Mouse (Mus musculus): ENCODE results near the gene Ddost. TPM values are rescaled to one million over a fixed set of nuclear protein-coding genes. Genes with fewer than 3 reads are reported as not detected.

The Ddost gene
- polyA plus RNA-seq, 1 experiment from 2014 or later, result 217 TPM

GRCm38 (mm10) chr4:138342048-138342447, 37.5 kb downstream of the Ddost start:
- 66% methylated on average over 7 of the region's 7 CpGs for WGBS

GRCm38 (mm10) chr4:138342778-138343177, 38.2 kb downstream of the Ddost start:
- no peak overlapping the region for H3K4me2 ChIP-seq
- H3K36me3 ChIP-seq, result no peaks in the 10 kb centered on the region
- H3K27me3 ChIP-seq (replicated peaks), result no peaks in the 10 kb centered on the region
- WGBS, result 86% methylated on average over 6 of the region's 6 CpGs
- no peak for ATAC-seq (ENCODE audit: low FRiP score)
- no peaks in the 10 kb centered on the region for H3K9me3 ChIP-seq (replicated peaks)
- no peak overlapping the region for H3K9ac ChIP-seq (replicated peaks)
- H3K4me3 ChIP-seq (replicated peaks), result no peak overlapping the region
- no peak overlapping the region for H3K27ac ChIP-seq (replicated peaks)
- H3K4me1 ChIP-seq, result peaks cover 9% of the 10 kb centered on the region

More at GRCm38 (mm10) chr4:138342048-138342447, 37.5 kb downstream of the Ddost start:
- no peak for ATAC-seq (ENCODE audit: low FRiP score)
- Histone ChIP-seq H3K4me2 (no peak overlapping the region), H3K27ac (replicated peaks) (no peak overlapping the region), H3K27me3 (replicated peaks) (no peaks in the 10 kb centered on the region), H3K9me3 (replicated peaks) (no peaks in the 10 kb centered on the region), H3K4me3 (replicated peaks) (no peak overlapping the region), H3K4me1 (peaks cover 9% of the 10 kb centered on the region), H3K9ac (replicated peaks) (no peak overlapping the region), H3K36me3 (no peaks in the 10 kb centered on the region)

GRCm38 (mm10) chr4:138343341-138343837, 38.9 kb downstream of the Ddost start:
- whole genome bisulfite sequencing, result 40% methylated on average over 10 of the region's 10 CpGs
- no peak overlapping the region; the same call in 1 of the 2 replicates for H3K27ac ChIP-seq (replicated peaks)

DNA sequence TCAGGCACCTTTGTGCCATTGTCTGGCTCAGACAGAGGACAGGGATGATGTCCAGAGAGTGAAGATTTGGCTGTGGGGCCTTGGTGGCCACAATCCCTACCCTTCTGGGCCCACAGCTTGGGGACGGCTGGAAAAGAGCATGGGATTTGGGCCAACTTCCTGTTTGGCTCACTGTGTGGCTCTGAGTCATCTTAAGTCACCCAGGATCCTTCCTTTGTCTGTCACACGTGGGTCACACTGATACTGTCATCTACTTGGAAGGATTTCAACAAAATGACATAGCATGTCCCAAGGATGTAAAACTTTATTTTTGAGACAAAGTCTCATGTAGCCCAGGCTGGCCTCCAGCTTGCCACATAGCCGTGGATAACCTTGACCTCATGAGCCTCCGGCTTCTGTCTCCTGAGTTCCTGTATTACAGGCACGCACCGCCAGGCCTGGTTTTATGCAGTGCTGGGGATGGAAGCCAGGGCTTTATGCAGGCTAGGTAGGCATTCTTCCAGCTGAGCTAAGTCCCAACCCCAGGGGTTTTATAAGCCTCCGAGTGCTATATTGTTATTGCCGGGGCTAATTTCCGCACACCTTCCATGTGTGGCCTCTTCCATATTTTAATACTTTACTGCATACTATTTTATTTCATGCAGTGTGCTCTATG, 40.5 kb downstream of the Ddost start:
- WGBS, result 57% methylated on average over 9 of the region's 9 CpGs
- no peak for ATAC-seq (ENCODE audit: low FRiP score)

More at GRCm38 (mm10) chr4:138343341-138343837, 38.9 kb downstream of the Ddost start:
- no peak for ATAC-seq (ENCODE audit: low FRiP score)
- H3K4me3 ChIP-seq (replicated peaks), result no peak overlapping the region
- H3K9ac ChIP-seq (replicated peaks), result no peak overlapping the region
- H3K4me2 ChIP-seq, result no peak overlapping the region
- H3K27me3 ChIP-seq (replicated peaks), result no peaks in the 10 kb centered on the region
- H3K4me1 ChIP-seq, result peaks cover 9% of the 10 kb centered on the region
- H3K36me3 ChIP-seq, result no peaks in the 10 kb centered on the region
- no peaks in the 10 kb centered on the region for H3K9me3 ChIP-seq (replicated peaks)

GRCm38 (mm10) chr4:138347280-138347679, 42.8 kb downstream of the Ddost start:
- H3K4me3 ChIP-seq (replicated peaks), result no peak overlapping the region
- no peak overlapping the region for H3K4me2 ChIP-seq
- no peak overlapping the region for H3K9ac ChIP-seq (replicated peaks)
- H3K36me3 ChIP-seq, result no peaks in the 10 kb centered on the region
- H3K27me3 ChIP-seq (replicated peaks), result no peaks in the 10 kb centered on the region
- WGBS, result 65% methylated on average over 1 of the region's 1 CpGs
- ATAC-seq (ENCODE audit: low FRiP score), result no peak
- no peak overlapping the region for H3K27ac ChIP-seq (replicated peaks)
- H3K9me3 ChIP-seq (replicated peaks), result no peaks in the 10 kb centered on the region
- peaks cover 9% of the 10 kb centered on the region for H3K4me1 ChIP-seq

More for the DNA sequence above, 40.5 kb downstream of the Ddost start:
- Histone ChIP-seq H3K9me3 (replicated peaks) (no peaks in the 10 kb centered on the region), H3K4me1 (peaks cover 9% of the 10 kb centered on the region), H3K27ac (replicated peaks) (no peak overlapping the region), H3K36me3 (no peaks in the 10 kb centered on the region), H3K4me3 (replicated peaks) (no peak overlapping the region), H3K4me2 (no peak overlapping the region), H3K27me3 (replicated peaks) (no peaks in the 10 kb centered on the region), H3K9ac (replicated peaks) (no peak overlapping the region)

- 80% methylated on average over 7 of the region's 7 CpGs for WGBS
- Histone ChIP-seq H3K4me2 (no peak overlapping the region), H3K27ac (replicated peaks) (no peak overlapping the region), H3K27me3 (replicated peaks) (no peaks in the 10 kb centered on the region), H3K36me3 (no peaks in the 10 kb centered on the region), H3K9ac (replicated peaks) (no peak overlapping the region), H3K9me3 (replicated peaks) (no peaks in the 10 kb centered on the region), H3K4me1 (peaks cover 1% of the 10 kb centered on the region; the same call in 1 of the 2 replicates), H3K4me3 (replicated peaks) (no peak overlapping the region)
- no peak for ATAC-seq (ENCODE audit: low FRiP score)
These were observed 44.2 kb downstream of the Ddost start for GRCm38 (mm10) chr4:138348716-138349115.

- no peaks in the 10 kb centered on the region for H3K4me1 ChIP-seq
- no peaks in the 10 kb centered on the region for H3K9me3 ChIP-seq (replicated peaks)
- H3K27ac ChIP-seq (replicated peaks), result no peak overlapping the region
- WGBS, result 93% methylated on average over 5 of the region's 5 CpGs
- no peak overlapping the region for H3K9ac ChIP-seq (replicated peaks)
- no peaks in the 10 kb centered on the region for H3K27me3 ChIP-seq (replicated peaks)
- H3K36me3 ChIP-seq, result no peaks in the 10 kb centered on the region
- no peak overlapping the region for H3K4me3 ChIP-seq (replicated peaks)
- no peak for ATAC-seq (ENCODE audit: low FRiP score)
- no peak overlapping the region for H3K4me2 ChIP-seq
These were observed 47.3 kb downstream of the Ddost start for GRCm38 (mm10) chr4:138351821-138352220.

GRCm38 (mm10) chr4:138352692-138353091, 48.2 kb downstream of the Ddost start:
- no peak for ATAC-seq (ENCODE audit: low FRiP score)
- H3K4me3 ChIP-seq (replicated peaks), result no peak overlapping the region
- WGBS, result 89% methylated on average over 6 of the region's 6 CpGs
- H3K9me3 ChIP-seq (replicated peaks), result no peaks in the 10 kb centered on the region
- H3K36me3 ChIP-seq, result no peaks in the 10 kb centered on the region
- H3K4me1 ChIP-seq, result no peaks in the 10 kb centered on the region
- no peak overlapping the region for H3K4me2 ChIP-seq
- H3K9ac ChIP-seq (replicated peaks), result no peak overlapping the region
- no peaks in the 10 kb centered on the region for H3K27me3 ChIP-seq (replicated peaks)
- H3K27ac ChIP-seq (replicated peaks), result no peak overlapping the region

DNA sequence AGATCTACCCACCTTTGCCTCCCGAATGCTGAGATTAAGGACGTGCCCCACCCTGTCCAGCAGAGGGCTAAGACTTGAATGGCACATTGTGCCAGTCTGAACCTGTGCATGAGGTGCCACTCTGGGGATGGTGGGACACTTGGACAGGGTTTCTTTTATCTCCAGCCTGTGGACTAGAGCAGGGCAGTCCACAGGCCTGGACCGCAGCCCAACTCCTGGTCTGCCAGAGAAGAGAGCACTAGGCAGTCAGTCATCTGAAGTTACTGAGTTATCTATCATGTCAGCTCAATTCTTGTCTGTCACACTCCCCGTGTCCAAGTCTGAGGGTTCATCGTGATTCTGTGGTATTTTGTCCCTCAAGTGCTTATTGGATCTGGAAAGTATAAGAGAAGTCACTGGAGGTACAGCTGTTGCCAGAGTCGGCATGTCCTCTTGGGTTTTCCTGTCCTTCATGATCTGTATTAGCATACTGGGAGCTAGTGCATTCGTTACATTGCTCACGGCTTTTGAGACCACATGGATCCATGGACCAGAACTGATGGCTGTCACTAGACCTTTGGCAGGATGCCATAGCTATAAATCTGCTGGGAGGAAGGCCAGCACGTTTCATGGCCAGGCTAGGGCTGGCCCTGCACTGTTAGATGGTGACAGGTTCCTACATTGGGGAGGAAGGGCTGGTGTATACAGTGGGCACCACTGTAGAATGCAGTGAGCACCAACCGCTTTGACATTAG, 49.1 kb downstream of the Ddost start:
- ATAC-seq (ENCODE audit: low FRiP score), result no peak
- no peaks in the 10 kb centered on the region for H3K27me3 ChIP-seq (replicated peaks)
- H3K4me3 ChIP-seq (replicated peaks), result no peak overlapping the region
- WGBS, result 69% methylated on average over 10 of the region's 10 CpGs
- no peak overlapping the region for H3K27ac ChIP-seq (replicated peaks)
- H3K4me1 ChIP-seq, result no peaks in the 10 kb centered on the region
- no peaks in the 10 kb centered on the region for H3K36me3 ChIP-seq
- no peak overlapping the region for H3K4me2 ChIP-seq
- H3K9ac ChIP-seq (replicated peaks), result no peak overlapping the region
- H3K9me3 ChIP-seq (replicated peaks), result no peaks in the 10 kb centered on the region

- H3K27me3 ChIP-seq (replicated peaks), result no peaks in the 10 kb centered on the region
- no peak overlapping the region for H3K4me2 ChIP-seq
- H3K36me3 ChIP-seq, result no peaks in the 10 kb centered on the region
- H3K27ac ChIP-seq (replicated peaks), result no peak overlapping the region
- no peak overlapping the region for H3K4me3 ChIP-seq (replicated peaks)
- WGBS, result 96% methylated on average over 2 of the region's 2 CpGs
- no peak for ATAC-seq (ENCODE audit: low FRiP score)
- H3K9ac ChIP-seq (replicated peaks), result no peak overlapping the region
- H3K9me3 ChIP-seq (replicated peaks), result no peaks in the 10 kb centered on the region
- H3K4me1 ChIP-seq, result peaks cover under 1% of the 10 kb centered on the region; the same call in 1 of the 2 replicates
These were observed 51.0 kb downstream of the Ddost start for GRCm38 (mm10) chr4:138355496-138355895.

GRCm38 (mm10) chr4:138356141-138356540, 51.6 kb downstream of the Ddost start:
- Histone ChIP-seq H3K27ac (replicated peaks) (no peak overlapping the region), H3K36me3 (no peaks in the 10 kb centered on the region), H3K9ac (replicated peaks) (no peak overlapping the region), H3K9me3 (replicated peaks) (no peaks in the 10 kb centered on the region), H3K4me2 (no peak overlapping the region), H3K27me3 (replicated peaks) (no peaks in the 10 kb centered on the region), H3K4me1 (peaks cover 7% of the 10 kb centered on the region), H3K4me3 (replicated peaks) (no peak overlapping the region)
- WGBS, result 91% methylated on average over 8 of the region's 8 CpGs
- no peak for ATAC-seq (ENCODE audit: low FRiP score)

DNA sequence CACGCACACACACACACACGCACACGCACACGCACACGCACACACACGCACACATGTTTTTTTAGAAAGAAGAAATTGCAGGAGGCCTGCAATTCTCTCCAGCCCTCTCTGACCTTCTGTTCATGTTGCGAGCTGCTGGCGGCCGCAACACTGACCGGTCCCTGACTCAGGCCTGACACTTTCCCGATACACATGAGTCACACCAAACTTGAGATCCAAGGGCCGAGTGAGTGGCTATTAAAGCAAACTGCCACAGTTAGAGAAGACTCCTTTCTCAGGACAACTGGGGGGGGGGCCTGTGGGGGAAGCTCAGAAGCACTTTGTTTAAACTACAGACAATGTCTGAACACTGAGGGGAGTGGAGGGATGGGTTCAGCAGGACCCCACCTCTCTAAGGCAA, 52.0 kb downstream of the Ddost start:
- Histone ChIP-seq H3K27me3 (replicated peaks) (no peaks in the 10 kb centered on the region), H3K4me3 (replicated peaks) (no peak overlapping the region), H3K27ac (replicated peaks) (no peak overlapping the region), H3K9me3 (replicated peaks) (no peaks in the 10 kb centered on the region), H3K4me1 (peaks cover 11% of the 10 kb centered on the region), H3K9ac (replicated peaks) (no peak overlapping the region), H3K4me2 (no peak overlapping the region), H3K36me3 (no peaks in the 10 kb centered on the region)
- 93% methylated on average over 12 of the region's 12 CpGs for WGBS
- no peak for ATAC-seq (ENCODE audit: low FRiP score)
